Mouse (Mus musculus) thymus, adult 2 months (tissue): ENCODE data around the gene Pnliprp2.

Experiments used
- CTCF ChIP-seq: fragments of 200-500 bp; IDR thresholded peaks from 2 replicates; pipeline ENCODE4 v1.5.1; 2012; ENCODE audit warnings: mild to moderate bottlenecking, control low read depth, low read length, moderate library complexity, borderline replicate concordance; ENCODE audit not compliant: control insufficient read depth, poor library complexity, insufficient read depth; ENCODE audit errors: extremely low read depth
- POLR2A ChIP-seq: fragments of 200-500 bp; IDR thresholded peaks from 2 replicates; pipeline ENCODE4 v1.6.1; 2012; ENCODE audit warnings: mild to moderate bottlenecking, low read length, control low read depth, moderate library complexity; ENCODE audit not compliant: control insufficient read depth, poor library complexity, insufficient read depth; ENCODE audit errors: extremely low read depth

GRCm38 (mm10) chr19:58806364-58806763 lies 46.8 kb downstream of the Pnliprp2 start:
- no peak for TF ChIP-seq POLR2A
- TF ChIP-seq CTCF, result peak; percentile 33; the same call in 1 of the 2 replicates
